Mouse (Mus musculus) midbrain, postnatal 0 days (tissue): ENCODE data around the gene Acbd3. TPM values are rescaled to one million over a fixed set of nuclear protein-coding genes. Genes with fewer than 3 reads are reported as not detected.
A peak's percentile ranks its signal among the peaks of the same experiment; 100 is the strongest.

Source experiments
- ATAC-seq: fragments of 200-750 bp; cut with Nextera tagmentation; 2 replicates; pipeline ENCODE4 v1.8.0; 2017; ENCODE audit warnings: moderate number of reproducible peaks, mild to moderate bottlenecking, moderate TSS enrichment, moderate library complexity; ENCODE audit not compliant: low FRiP score
- DNase-seq: peaks from one replicate; pipeline ENCODE4 v3.0.0-alpha.2; 2015; ENCODE audit warnings: low spot score
- H3K27ac ChIP-seq: fragments of 300-500 bp; sonication (generic); 2 replicates; pipeline ENCODE4 v1.5.1; 2014; ENCODE audit warnings: low read depth, mild to moderate bottlenecking, low read length, mixed read lengths
- H3K27me3 ChIP-seq: fragments of 300-500 bp; sonication (generic); 2 replicates; pipeline ENCODE4 v1.6.1; 2014; ENCODE audit warnings: low read length, control low read depth, mixed read lengths; ENCODE audit not compliant: insufficient read depth
- H3K36me3 ChIP-seq: fragments of 300-500 bp; sonication (generic); 2 replicates; pipeline ENCODE4 v1.6.1; 2014; ENCODE audit warnings: low read length, control low read depth, mixed read lengths; ENCODE audit not compliant: insufficient read depth
- H3K4me1 ChIP-seq: fragments of 300-500 bp; sonication (generic); 2 replicates; pipeline ENCODE4 v1.6.1; 2014; ENCODE audit warnings: mild to moderate bottlenecking, control low read depth, antibody characterized with exemption, low read length, mixed read lengths; ENCODE audit not compliant: insufficient read depth
- H3K4me2 ChIP-seq: fragments of 300-500 bp; sonication (generic); 2 replicates; pipeline ENCODE4 v1.6.1; 2014; ENCODE audit warnings: low read depth, mild to moderate bottlenecking, low read length, mixed read lengths; ENCODE audit not compliant: poor library complexity, severe bottlenecking
- H3K4me3 ChIP-seq: fragments of 300-500 bp; sonication (generic); 2 replicates; pipeline ENCODE4 v1.5.1; 2014; ENCODE audit warnings: low read depth, mild to moderate bottlenecking, low read length, moderate library complexity
- H3K9ac ChIP-seq: fragments of 300-500 bp; sonication (generic); replicated peaks from 2 replicates; pipeline ENCODE4 v1.6.1; 2014; ENCODE audit warnings: mild to moderate bottlenecking, low read length, moderate library complexity, mixed read lengths; ENCODE audit not compliant: poor library complexity, severe bottlenecking
- H3K9me3 ChIP-seq: fragments of 300-500 bp; sonication (generic); 2 replicates; pipeline ENCODE4 v1.6.1; 2016; ENCODE audit warnings: low read length, control low read depth
- CTCF ChIP-seq: IDR thresholded peaks from 2 replicates; pipeline ENCODE4 v1.5.1; 2016; ENCODE audit warnings: antibody characterized with exemption, mild to moderate bottlenecking
- WGBS: fragments of 180-500 bp; shearing (Covaris S2); extraction: QIAGEN DNeasy Blood & Tissue Kit; methylation state at CpG from one replicate; pipeline ENCODE4 v1.1.7; 2014; 5-methylcytosine and 5-hydroxymethylcytosine counted together
- polyA plus RNA-seq: library from polyadenylated mRNA; unstranded; fragments of >200 nt; fragmentation: Nextera tagmentation; extraction: Ambion mirVana; gene quantifications from 2 replicates; pipeline ENCODE4 v1.2.1, GENCODE M21; 2015
- total RNA-seq: library from RNA; depleted of rRNA; stranded (reverse); fragments of >200 nt; gene quantifications from 2 replicates; pipeline ENCODE4 v1.2.3, GENCODE M21; 2014

Acbd3 gene
- total and polyA plus RNA-seq, 2 experiments from 2014 or later: 18.8 to 30.0 TPM

DNA sequence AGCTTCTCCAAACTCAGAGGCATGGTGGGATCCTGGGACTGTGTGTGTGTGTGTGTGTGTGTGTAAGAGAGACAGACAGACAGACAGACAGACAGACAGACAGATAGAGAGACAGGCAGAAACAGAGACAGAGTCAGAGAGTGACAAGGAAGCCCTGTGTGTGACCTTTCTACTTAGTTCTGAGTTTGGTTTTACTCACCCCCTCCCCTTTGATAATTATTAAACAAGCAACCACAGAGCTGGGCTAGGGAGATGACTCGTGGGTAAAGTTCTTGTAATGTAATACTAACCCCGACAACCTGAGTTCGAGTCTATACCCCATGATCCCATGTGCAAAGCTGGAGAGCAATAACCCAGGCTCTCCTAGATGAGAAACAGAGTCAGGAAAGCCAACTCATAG lies 18.0 kb upstream of the Acbd3 start:
- DNase-seq (no peak), ATAC-seq (no peak)
- no peak overlapping the region for H3K4me2 ChIP-seq
- peaks cover under 1% of the 10 kb centered on the region; the same call in 1 of the 2 replicates for H3K4me1 ChIP-seq
- 79% methylated on average over 3 of the region's 3 CpGs for WGBS
- no peak overlapping the region for H3K4me3 ChIP-seq
- H3K9me3 ChIP-seq: no peaks in the 10 kb centered on the region
- no peaks in the 10 kb centered on the region for H3K36me3 ChIP-seq
- TF ChIP-seq CTCF: no peak
- no peaks in the 10 kb centered on the region for H3K27me3 ChIP-seq
- H3K9ac ChIP-seq: no peak overlapping the region
- no peak overlapping the region for H3K27ac ChIP-seq

GRCm38 (mm10) chr1:180708935-180709776 lies 16.7 kb upstream of the Acbd3 start:
- TF ChIP-seq CTCF: no peak
- H3K27me3 ChIP-seq: no peaks in the 10 kb centered on the region
- H3K9me3 ChIP-seq: no peaks in the 10 kb centered on the region
- WGBS: 77% methylated on average over 14 of the region's 14 CpGs
- H3K9ac ChIP-seq: no peak overlapping the region
- no peak overlapping the region for H3K4me3 ChIP-seq
- H3K4me1 ChIP-seq: no peaks in the 10 kb centered on the region
- H3K27ac ChIP-seq: no peak overlapping the region
- H3K4me2 ChIP-seq: no peak overlapping the region
- H3K36me3 ChIP-seq: no peaks in the 10 kb centered on the region
- no peak for ATAC-seq
- no peak for DNase-seq

DNA sequence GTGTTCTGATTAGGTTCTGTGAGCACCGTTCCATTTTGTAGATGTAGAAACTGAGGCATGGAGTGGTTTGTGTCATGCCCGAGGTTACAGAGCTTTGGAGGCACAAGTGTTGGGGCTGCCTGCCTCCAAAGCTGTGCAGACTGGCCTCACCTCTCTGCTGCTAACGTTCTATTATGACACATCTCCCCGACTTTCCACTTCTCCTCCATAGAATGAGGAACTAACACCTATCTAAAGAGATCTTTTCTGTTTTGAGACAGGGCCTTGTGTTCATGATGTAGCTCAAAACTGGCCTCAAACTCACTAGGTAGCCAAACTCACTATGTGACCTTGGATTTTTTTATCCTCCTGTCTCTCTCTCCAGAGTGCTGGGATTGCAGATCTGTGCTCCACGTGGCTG lies 7.1 kb upstream of the Acbd3 start:
- H3K27ac ChIP-seq: no peak overlapping the region
- no peak for ATAC-seq
- no peaks in the 10 kb centered on the region for H3K36me3 ChIP-seq

DNA sequence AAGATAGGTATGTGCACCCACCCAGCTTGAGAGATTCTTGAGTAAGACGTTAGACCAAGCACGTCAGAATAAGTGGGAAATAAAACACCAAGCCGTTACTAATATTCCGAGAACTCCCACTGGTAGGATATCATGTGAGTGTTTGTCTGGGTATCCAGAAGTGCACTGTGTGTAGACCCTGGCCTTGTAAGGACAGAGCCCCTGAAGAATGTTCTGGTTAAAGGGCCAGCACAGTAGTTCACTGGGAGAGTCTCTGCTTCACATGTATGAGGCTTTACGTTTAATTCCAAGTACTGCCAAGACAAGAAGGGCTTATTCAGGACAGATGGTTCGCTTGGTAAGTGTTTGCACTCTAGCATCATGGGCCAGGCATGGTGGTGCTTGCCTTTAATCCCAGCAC lies 6.4 kb upstream of the Acbd3 start:
- no peak overlapping the region for H3K9ac ChIP-seq
- no peaks in the 10 kb centered on the region for H3K9me3 ChIP-seq
- TF ChIP-seq CTCF: no peak
- H3K36me3 ChIP-seq: no peaks in the 10 kb centered on the region
- no peaks in the 10 kb centered on the region for H3K27me3 ChIP-seq
- H3K27ac ChIP-seq: no peak overlapping the region
- H3K4me3 ChIP-seq: no peak overlapping the region
- 89% methylated on average over 6 of the region's 6 CpGs for WGBS
- DNase-seq (no peak), ATAC-seq (no peak)
- no peak overlapping the region for H3K4me2 ChIP-seq
- H3K4me1 ChIP-seq: no peaks in the 10 kb centered on the region

More for the DNA sequence above, 7.1 kb upstream of the Acbd3 start:
- no peak for DNase-seq
- Histone ChIP-seq H3K4me1 (no peaks in the 10 kb centered on the region), H3K4me3 (no peak overlapping the region), H3K9me3 (no peaks in the 10 kb centered on the region), H3K27me3 (no peaks in the 10 kb centered on the region), H3K9ac (no peak overlapping the region), H3K4me2 (no peak overlapping the region)
- WGBS: 72% methylated on average over 5 of the region's 5 CpGs
- no peak for TF ChIP-seq CTCF

DNA sequence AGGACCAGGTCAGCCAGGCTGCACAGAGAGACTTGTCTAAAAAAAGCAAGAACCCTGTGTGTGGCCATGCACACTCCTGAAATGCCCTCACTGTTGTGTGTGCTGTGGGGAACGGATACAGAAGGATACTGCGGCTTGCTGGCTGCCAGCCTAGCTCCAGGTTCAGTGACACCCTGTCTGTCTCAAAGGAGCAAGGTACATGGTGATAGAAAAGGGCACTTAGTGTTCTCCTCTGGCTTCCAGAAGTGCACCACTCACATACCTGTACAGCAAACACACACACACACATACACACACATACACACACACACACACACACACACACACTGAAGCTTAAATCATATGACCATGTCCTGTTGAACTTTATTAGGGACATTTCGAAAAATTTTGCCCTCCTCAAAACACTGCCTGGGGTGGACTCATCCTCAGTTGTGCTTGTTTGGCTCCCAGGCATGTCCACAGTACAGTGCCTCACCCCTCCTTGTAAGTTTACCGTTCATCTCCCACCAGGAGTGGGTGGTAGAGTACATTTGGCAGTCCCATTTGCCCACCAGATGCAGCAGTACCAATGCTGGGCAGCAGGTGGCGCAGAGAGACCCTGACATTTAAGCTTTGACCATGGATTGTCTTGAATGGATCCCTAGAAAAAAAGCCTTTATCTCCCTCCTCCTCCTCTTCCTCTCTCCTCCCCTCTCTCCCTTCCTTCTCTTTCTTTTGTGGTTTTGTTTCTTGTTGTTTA lies 5.7 kb upstream of the Acbd3 start:
- Histone ChIP-seq H3K4me1 (no peaks in the 10 kb centered on the region), H3K27ac (no peak overlapping the region), H3K27me3 (no peaks in the 10 kb centered on the region), H3K36me3 (no peaks in the 10 kb centered on the region), H3K9me3 (no peaks in the 10 kb centered on the region), H3K4me2 (no peak overlapping the region), H3K4me3 (no peak overlapping the region), H3K9ac (no peak overlapping the region)
- 45% methylated on average over 5 of the region's 5 CpGs for WGBS
- peak; percentile 85 for TF ChIP-seq CTCF
- ATAC-seq (no peak), DNase-seq (peak; percentile 68)

DNA sequence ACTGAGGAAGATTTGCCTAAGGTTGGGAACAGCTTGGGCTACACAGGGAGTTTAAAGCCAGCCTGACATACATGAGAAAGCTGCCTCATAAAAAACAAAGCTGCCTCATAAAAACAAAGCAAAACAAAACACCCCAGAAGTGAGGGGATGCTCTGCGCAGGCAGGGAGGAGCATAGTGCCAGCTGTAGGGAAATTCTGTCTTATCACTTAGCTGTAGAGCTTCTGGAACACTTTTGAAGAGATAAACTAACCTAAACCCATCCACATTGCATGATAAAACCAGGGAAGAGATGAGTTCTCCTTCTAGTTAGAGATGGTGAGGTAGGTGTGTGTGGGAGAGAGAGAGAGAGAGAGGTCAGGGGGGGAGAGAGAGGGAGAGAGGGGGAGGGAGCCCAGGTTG lies 3.2 kb upstream of the Acbd3 start:
- Histone ChIP-seq H3K9ac (no peak overlapping the region), H3K4me3 (no peak overlapping the region), H3K27me3 (no peaks in the 10 kb centered on the region), H3K4me1 (peaks cover 6% of the 10 kb centered on the region; the same call in 1 of the 2 replicates), H3K4me2 (no peak overlapping the region), H3K9me3 (no peaks in the 10 kb centered on the region), H3K27ac (no peak overlapping the region), H3K36me3 (no peaks in the 10 kb centered on the region)
- DNase-seq (no peak), ATAC-seq (no peak)
- no peak for TF ChIP-seq CTCF
- 50% methylated on average over 1 of the region's 1 CpGs for WGBS
